Mouse (Mus musculus): Measurements from ENCODE around the gene Bcl7b. TPM values are rescaled to one million over a fixed set of nuclear protein-coding genes. Genes with fewer than 3 reads are reported as not detected.
A peak's percentile ranks its signal among the peaks of the same experiment; 100 is the strongest.

Gene Bcl7b
- polyA plus RNA-seq, 1 experiment from 2014 or later = 45.3 TPM

- peaks cover 37% of the 10 kb centered on the region for H3K4me1 ChIP-seq (replicated peaks)
- peaks cover 20% of the 10 kb centered on the region for H3K36me3 ChIP-seq
- no peaks in the 10 kb centered on the region for H3K27me3 ChIP-seq
- peak overlapping the region; percentile 99 for H3K4me3 ChIP-seq
- peak overlapping the region; percentile 97 for H3K27ac ChIP-seq
- H3K9me3 ChIP-seq = peaks cover 4% of the 10 kb centered on the region; the same call in 1 of the 2 replicates
- H3K9ac ChIP-seq = peak overlapping the region; percentile 98
- under 1% methylated on average over 100 of the region's 102 CpGs for WGBS
- H3K4me2 ChIP-seq = peak overlapping the region; percentile 87
- peak; percentile 63 for ATAC-seq (ENCODE audit: low FRiP score)
Observed at GRCm38 (mm10) chr5:135187349-135188213, 19.5 kb downstream of the Bcl7b start.

DNA sequence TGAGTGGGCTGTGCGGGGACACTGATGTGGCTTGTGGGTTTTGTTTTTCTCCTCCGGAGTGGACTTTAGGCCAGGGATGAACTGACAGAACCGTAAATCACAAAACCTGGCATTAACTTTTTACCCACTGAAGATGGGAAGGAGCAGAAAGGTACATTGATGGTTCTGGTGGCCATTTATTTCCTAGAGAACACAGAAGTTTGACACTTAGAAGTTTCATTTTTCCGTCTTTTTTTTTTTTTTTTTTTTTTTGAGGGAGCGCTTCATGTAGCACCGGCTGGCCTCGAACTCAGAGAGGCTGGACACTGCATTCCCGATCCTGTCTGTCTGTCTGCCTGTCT is 20.1 kb downstream of the Bcl7b start:
- peaks cover 42% of the 10 kb centered on the region for H3K4me1 ChIP-seq (replicated peaks)
- H3K9me3 ChIP-seq = peaks cover 4% of the 10 kb centered on the region; the same call in 1 of the 2 replicates
- H3K27me3 ChIP-seq = no peaks in the 10 kb centered on the region
- H3K4me3 ChIP-seq = peak overlapping the region; percentile 99
- no peak for ATAC-seq (ENCODE audit: low FRiP score)
- H3K36me3 ChIP-seq = peaks cover 14% of the 10 kb centered on the region
- H3K9ac ChIP-seq = peak overlapping the region; percentile 98
- peak overlapping the region; percentile 97 for H3K27ac ChIP-seq
- H3K4me2 ChIP-seq = peak overlapping the region; percentile 87
- WGBS = under 1% methylated on average over 8 of the region's 8 CpGs

DNA sequence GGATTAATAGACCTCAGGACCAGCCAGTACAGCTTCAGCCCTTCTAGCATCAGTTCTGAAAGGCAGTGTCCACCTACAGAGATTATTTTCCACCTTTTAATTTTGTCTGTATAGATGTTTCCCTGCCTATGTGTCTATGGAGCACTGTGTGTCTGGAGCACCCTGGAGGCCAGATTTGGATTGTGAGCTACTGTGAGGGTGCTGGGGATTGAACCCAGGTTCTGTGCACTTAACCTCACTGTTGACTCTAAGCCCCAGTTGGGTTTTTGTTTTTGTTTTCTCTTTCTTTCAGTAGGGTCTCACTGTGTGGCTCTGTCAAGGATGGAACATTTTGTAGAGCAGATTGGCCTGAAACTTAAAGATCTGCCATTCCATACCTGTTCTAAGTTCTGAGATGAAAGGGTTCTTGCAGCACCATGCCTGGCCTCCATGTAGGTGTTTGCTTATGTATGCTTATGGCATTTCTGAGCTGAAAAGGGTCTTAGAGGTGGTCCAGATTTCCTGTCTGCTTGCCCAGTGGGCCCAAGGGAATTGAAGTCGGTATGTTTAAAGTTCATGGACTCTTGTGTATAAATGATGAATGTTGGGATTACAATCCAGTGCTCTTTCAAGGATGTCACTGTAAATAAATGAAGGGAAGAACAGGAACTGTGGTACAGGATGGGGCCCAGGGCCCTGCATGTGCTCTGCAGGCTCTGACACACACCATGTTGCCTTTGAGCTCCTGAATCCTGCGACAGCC is 21.4 kb downstream of the Bcl7b start:
- peak overlapping the region; percentile 87 for H3K4me2 ChIP-seq
- ATAC-seq (ENCODE audit: low FRiP score) = no peak
- peaks cover 9% of the 10 kb centered on the region; the same call in 1 of the 2 replicates for H3K36me3 ChIP-seq
- no peaks in the 10 kb centered on the region for H3K27me3 ChIP-seq
- 65% methylated on average over 2 of the region's 2 CpGs for WGBS
- H3K4me1 ChIP-seq (replicated peaks) = peaks cover 42% of the 10 kb centered on the region
- H3K4me3 ChIP-seq = peak overlapping the region; percentile 99
- H3K9me3 ChIP-seq = peaks cover 3% of the 10 kb centered on the region; the same call in 1 of the 2 replicates
- peak overlapping the region; percentile 98 for H3K9ac ChIP-seq
- H3K27ac ChIP-seq = no peak overlapping the region

DNA sequence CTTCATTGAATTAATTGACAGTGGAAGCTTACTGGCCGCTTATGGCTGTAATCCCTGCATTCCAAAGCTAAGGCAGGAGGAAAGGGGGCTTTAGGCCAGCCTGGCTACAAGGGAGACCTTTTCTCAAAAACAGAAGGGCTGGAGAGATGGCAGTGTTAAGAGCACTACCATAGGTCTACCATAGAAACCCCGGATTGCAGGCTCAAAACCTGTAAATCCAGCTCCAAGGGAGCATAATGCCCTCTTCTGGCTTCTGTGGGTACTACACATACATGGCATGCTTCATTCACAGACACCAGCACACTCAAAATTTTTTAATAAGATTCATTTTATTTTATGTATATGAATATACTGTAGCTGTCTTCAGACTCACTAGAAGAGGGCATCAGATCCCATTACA is 23.5 kb downstream of the Bcl7b start:
- H3K4me1 ChIP-seq (replicated peaks) = peaks cover 42% of the 10 kb centered on the region
- ATAC-seq (ENCODE audit: low FRiP score) = no peak

DNA sequence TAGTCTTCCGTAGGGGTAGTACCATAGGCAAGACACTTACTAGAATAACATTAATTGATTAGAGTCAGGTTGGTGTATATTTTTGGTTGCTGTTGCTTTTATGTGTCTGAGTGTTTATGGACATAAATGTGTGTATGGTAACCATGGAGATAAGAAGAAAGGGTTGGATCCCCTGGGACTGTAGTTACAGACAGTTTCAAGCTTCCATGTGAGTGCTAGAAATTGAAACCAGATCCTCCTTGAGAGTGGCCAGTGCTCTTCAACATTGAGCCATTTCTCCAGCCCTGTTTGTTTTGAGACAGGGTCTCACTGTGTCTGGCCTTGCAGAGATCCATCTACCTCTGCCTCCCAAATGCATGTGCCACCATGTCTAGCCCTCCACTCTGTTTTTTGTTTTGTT is 24.3 kb downstream of the Bcl7b start:
- peaks cover 42% of the 10 kb centered on the region for H3K4me1 ChIP-seq (replicated peaks)

More for the DNA sequence above, 23.5 kb downstream of the Bcl7b start:
- H3K4me2 ChIP-seq = no peak overlapping the region
- no peak overlapping the region for H3K9ac ChIP-seq
- no peaks in the 10 kb centered on the region for H3K9me3 ChIP-seq
- H3K4me3 ChIP-seq = no peak overlapping the region
- H3K27me3 ChIP-seq = no peaks in the 10 kb centered on the region
- whole genome bisulfite sequencing = 38% methylated on average over 2 of the region's 2 CpGs
- no peak overlapping the region for H3K27ac ChIP-seq
- H3K36me3 ChIP-seq = peaks cover 17% of the 10 kb centered on the region

DNA sequence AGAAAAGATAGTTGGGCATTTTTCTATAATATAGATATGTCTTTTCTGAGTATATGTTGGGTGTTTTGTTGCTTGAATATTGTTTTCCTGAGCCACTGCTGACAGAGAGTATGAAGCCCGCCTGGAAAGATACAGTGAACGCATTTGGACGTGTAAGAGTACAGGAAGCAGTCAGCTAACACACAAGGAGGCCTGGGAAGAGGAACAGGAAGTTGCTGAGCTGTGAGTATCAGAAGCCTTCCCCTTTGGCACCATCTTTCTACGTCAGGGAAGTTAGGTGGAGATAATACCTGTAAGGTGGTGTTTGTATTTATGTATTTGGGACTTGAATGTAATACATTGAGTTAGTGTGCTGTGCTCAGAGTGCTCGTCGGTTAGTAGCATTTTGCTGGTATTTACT is 28.3 kb downstream of the Bcl7b start:
- 87% methylated on average over 6 of the region's 6 CpGs for WGBS
- no peak overlapping the region for H3K4me3 ChIP-seq
- H3K9ac ChIP-seq = no peak overlapping the region
- ATAC-seq (ENCODE audit: low FRiP score) = no peak
- H3K36me3 ChIP-seq = peaks cover 38% of the 10 kb centered on the region
- H3K27ac ChIP-seq = no peak overlapping the region
- H3K4me1 ChIP-seq (replicated peaks) = peaks cover 15% of the 10 kb centered on the region
- no peak overlapping the region for H3K4me2 ChIP-seq
- H3K27me3 ChIP-seq = no peaks in the 10 kb centered on the region
- H3K9me3 ChIP-seq = no peaks in the 10 kb centered on the region

More for the DNA sequence above, 24.3 kb downstream of the Bcl7b start:
- H3K36me3 ChIP-seq = peaks cover 17% of the 10 kb centered on the region
- ATAC-seq (ENCODE audit: low FRiP score) = no peak
- no peaks in the 10 kb centered on the region for H3K9me3 ChIP-seq
- H3K4me3 ChIP-seq = no peak overlapping the region
- H3K4me2 ChIP-seq = no peak overlapping the region
- H3K27me3 ChIP-seq = no peaks in the 10 kb centered on the region
- H3K27ac ChIP-seq = no peak overlapping the region
- WGBS = 95% methylated on average over 1 of the region's 1 CpGs
- H3K9ac ChIP-seq = no peak overlapping the region

DNA sequence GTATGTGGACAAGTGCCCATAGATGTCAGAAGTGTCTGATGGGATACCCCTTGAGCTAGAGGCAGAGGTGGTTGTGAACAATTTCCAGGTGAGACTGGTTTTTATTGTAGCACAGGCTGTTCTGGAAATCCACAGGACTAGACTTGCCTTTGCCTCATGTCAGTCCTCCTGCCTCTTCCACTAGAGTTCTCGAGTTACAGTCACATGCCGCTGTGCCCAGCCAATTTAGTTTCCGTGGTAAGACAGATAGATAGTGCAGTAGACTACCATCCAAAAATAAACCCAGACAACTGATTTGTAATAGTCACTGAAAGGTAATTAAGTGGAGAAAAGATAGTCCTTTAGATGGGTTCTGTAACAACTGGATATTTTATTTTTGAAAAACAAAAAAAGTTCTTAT is 34.7 kb downstream of the Bcl7b start:
- H3K27ac ChIP-seq = no peak overlapping the region
- H3K4me2 ChIP-seq = no peak overlapping the region
- no peaks in the 10 kb centered on the region for H3K27me3 ChIP-seq
- no peak overlapping the region for H3K9ac ChIP-seq
- H3K9me3 ChIP-seq = no peaks in the 10 kb centered on the region
- peaks cover 67% of the 10 kb centered on the region for H3K36me3 ChIP-seq
- no peak for ATAC-seq (ENCODE audit: low FRiP score)
- H3K4me3 ChIP-seq = no peak overlapping the region
- H3K4me1 ChIP-seq (replicated peaks) = no peaks in the 10 kb centered on the region
- 96% methylated on average over 3 of the region's 3 CpGs for WGBS

DNA sequence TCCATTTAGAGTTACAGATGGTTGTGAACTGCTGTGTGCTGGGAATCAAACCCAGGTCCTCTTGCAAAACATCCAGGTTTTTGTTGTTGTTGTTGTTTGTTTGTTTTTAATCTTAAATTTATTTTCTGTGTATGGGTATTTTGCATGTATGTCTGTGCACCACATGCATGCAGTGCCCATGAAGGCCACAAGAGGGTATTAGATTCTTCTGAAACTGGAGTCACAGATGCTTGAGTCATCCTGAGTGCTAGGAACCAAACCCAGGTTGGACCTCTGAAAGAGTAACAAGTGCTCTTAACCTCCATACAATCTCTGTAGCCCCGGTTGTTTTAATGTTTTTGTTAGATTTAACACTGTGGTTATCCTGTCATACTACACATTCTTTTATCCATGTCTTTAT is 40.1 kb downstream of the Bcl7b start:
- Histone ChIP-seq H3K9ac (no peak overlapping the region), H3K36me3 (peaks cover 83% of the 10 kb centered on the region), H3K4me3 (no peak overlapping the region), H3K27ac (no peak overlapping the region), H3K27me3 (no peaks in the 10 kb centered on the region), H3K4me1 (replicated peaks) (no peaks in the 10 kb centered on the region), H3K9me3 (no peaks in the 10 kb centered on the region), H3K4me2 (no peak overlapping the region)
- no peak for ATAC-seq (ENCODE audit: low FRiP score)
- 100% methylated on average over 1 of the region's 1 CpGs for WGBS

DNA sequence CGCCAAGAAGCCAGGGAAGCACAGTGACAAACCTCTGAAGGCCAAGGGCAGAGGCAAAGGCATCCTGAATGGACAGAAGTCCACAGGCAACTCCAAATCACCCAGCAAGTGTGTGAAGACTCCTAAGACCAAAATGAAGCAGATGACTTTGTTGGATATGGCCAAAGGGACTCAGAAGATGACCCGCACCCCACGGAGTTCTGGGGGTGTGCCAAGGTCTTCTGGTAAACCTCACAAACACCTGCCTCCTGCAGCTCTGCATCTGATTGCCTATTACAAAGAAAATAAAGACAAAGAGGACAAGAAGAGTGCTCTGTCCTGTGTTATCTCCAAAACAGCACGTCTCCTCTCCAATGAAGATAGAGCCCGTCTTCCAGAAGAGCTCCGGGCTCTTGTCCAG is 48.8 kb downstream of the Bcl7b start:
- no peak for ATAC-seq (ENCODE audit: low FRiP score)
- no peaks in the 10 kb centered on the region for H3K27me3 ChIP-seq
- H3K9ac ChIP-seq = no peak overlapping the region
- whole genome bisulfite sequencing = 95% methylated on average over 6 of the region's 6 CpGs
- H3K4me2 ChIP-seq = no peak overlapping the region
- H3K27ac ChIP-seq = no peak overlapping the region
- peaks cover 86% of the 10 kb centered on the region for H3K36me3 ChIP-seq
- no peaks in the 10 kb centered on the region for H3K9me3 ChIP-seq
- no peaks in the 10 kb centered on the region for H3K4me1 ChIP-seq (replicated peaks)
- no peak overlapping the region for H3K4me3 ChIP-seq

GRCm38 (mm10) chr5:135220941-135221340 is 52.9 kb downstream of the Bcl7b start:
- H3K4me2 ChIP-seq = no peak overlapping the region
- no peaks in the 10 kb centered on the region for H3K27me3 ChIP-seq
- H3K9me3 ChIP-seq = no peaks in the 10 kb centered on the region
- peaks cover 83% of the 10 kb centered on the region for H3K36me3 ChIP-seq
- H3K4me1 ChIP-seq (replicated peaks) = no peaks in the 10 kb centered on the region
- no peak overlapping the region for H3K9ac ChIP-seq
- no peak overlapping the region for H3K27ac ChIP-seq
- no peak overlapping the region for H3K4me3 ChIP-seq
- no peak for ATAC-seq (ENCODE audit: low FRiP score)

GRCm38 (mm10) chr5:135222066-135222465 is 54.0 kb downstream of the Bcl7b start:
- H3K27ac ChIP-seq = no peak overlapping the region
- peaks cover 81% of the 10 kb centered on the region for H3K36me3 ChIP-seq
- ATAC-seq (ENCODE audit: low FRiP score) = no peak
- 96% methylated on average over 7 of the region's 7 CpGs for WGBS
- no peak overlapping the region for H3K9ac ChIP-seq
- H3K4me3 ChIP-seq = no peak overlapping the region
- H3K4me1 ChIP-seq (replicated peaks) = no peaks in the 10 kb centered on the region
- no peaks in the 10 kb centered on the region for H3K9me3 ChIP-seq
- H3K4me2 ChIP-seq = no peak overlapping the region
- no peaks in the 10 kb centered on the region for H3K27me3 ChIP-seq

DNA sequence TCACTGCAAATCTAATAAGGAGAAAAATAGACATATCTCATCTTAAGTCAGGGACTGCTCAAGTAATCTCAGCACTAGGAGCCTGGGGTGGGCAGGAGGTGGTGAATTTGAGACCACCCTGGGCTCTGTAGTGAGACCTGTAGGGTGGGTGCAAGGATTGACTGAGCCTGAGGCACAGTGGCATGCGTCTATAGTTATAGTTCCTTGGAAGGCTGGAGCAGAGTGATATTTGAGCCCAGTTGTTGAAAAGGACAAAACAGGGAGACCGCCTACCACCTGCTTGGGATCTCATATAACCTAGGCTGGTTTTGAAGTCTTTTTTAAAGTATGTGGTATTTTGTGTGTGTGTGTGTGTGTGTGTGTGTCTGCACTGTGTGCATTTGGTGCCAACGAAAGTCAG is 56.1 kb downstream of the Bcl7b start:
- 95% methylated on average over 3 of the region's 3 CpGs for WGBS
- Histone ChIP-seq H3K9me3 (no peaks in the 10 kb centered on the region), H3K27ac (no peak overlapping the region), H3K4me1 (replicated peaks) (no peaks in the 10 kb centered on the region), H3K4me2 (no peak overlapping the region), H3K9ac (no peak overlapping the region), H3K36me3 (peaks cover 80% of the 10 kb centered on the region), H3K4me3 (no peak overlapping the region), H3K27me3 (no peaks in the 10 kb centered on the region)
- no peak for ATAC-seq (ENCODE audit: low FRiP score)

All from hindbrain, embryonic 13.5 days (tissue).